Mouse (Mus musculus): ENCODE measurements around the gene Tmem26. TPM values are rescaled to one million over a fixed set of nuclear protein-coding genes. Genes with fewer than 3 reads are reported as not detected.
A peak's percentile ranks its signal among the peaks of the same experiment; 100 is the strongest.
"Not testable (repeated sequence)": the region's sequence is repeated elsewhere in the genome, so short reads cannot be mapped to it uniquely, and the experiment has no call there.

Gene Tmem26
- polyA plus RNA-seq, 1 experiment, result 1.6 TPM

DNA sequence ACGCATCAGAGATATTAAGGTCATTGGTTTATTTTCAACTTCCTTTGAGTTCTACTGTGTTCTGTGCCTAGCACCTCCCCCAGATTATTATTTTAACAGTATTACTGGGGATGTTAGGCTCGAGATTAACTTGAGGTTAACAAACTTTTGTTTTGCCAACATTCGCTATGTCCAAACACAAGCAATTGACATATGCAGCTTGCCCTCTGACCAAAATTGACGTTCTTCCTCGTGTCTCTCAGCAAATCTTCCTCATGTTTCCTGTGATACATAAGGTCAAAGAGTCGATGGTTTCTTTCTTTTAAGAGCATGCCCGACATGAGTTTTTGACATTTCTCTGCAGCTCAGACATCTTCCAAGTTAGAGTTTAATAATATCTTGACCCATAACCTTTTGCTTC is 13.9 kb downstream of the Tmem26 start:
- WGBS, result 37% methylated on average over 7 of the region's 7 CpGs
- TF ChIP-seq CTCF (IDR thresholded peaks at IDR 0.05; ENCODE audit: insufficient read depth, low read length) (no peak), POLR2A (IDR thresholded peaks at IDR 0.05; ENCODE audit: borderline replicate concordance, extremely low read depth, low read depth, low read length) (no peak)
- Histone ChIP-seq H3K4me1 (ENCODE audit: control insufficient read depth, insufficient read depth, low read length) (no peaks in the 10 kb centered on the region), H3K4me3 (replicated peaks; ENCODE audit: extremely low read depth, low read depth, low read length) (no peak overlapping the region)
- no peak for DNase-seq

DNA sequence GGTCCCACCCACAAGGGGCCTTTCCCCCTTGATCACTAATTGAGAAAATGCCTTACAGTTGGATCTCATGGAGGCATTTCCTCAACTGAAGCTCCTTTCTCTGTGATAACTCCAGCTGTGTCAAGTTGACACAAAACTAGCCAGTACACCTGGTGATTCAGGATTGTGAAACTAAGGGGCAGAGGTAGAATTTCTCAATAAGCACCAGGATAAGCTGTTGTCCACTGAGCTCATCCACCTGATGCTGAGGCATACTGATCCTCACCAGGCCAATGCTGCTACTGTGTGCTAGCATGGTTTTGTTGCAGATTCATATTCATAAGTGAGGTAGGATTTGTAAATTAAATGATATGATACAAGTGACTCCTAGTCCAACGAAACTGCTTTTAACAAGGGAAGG is 15.5 kb downstream of the Tmem26 start:
- DNase-seq; H3K4me1 ChIP-seq (ENCODE audit: control insufficient read depth, insufficient read depth, low read length): not testable (repeated sequence)
- 84% methylated on average over 1 of the region's 1 CpGs for WGBS

GRCm38 (mm10) chr10:68740251-68740650 is 16.8 kb downstream of the Tmem26 start:
- 81% methylated on average over 2 of the region's 2 CpGs for WGBS

More for the DNA sequence above, 15.5 kb downstream of the Tmem26 start:
- H3K4me3 ChIP-seq (replicated peaks; ENCODE audit: extremely low read depth, low read depth, low read length), result not testable (repeated sequence)

GRCm38 (mm10) chr10:68750921-68751320 is 27.5 kb downstream of the Tmem26 start:
- DNase-seq, result no peak
- no peak for TF ChIP-seq POLR2A (IDR thresholded peaks at IDR 0.05; ENCODE audit: borderline replicate concordance, extremely low read depth, low read depth, low read length)
- TF ChIP-seq CTCF (IDR thresholded peaks at IDR 0.05; ENCODE audit: insufficient read depth, low read length), result no peak
- Histone ChIP-seq H3K4me3 (replicated peaks; ENCODE audit: extremely low read depth, low read depth, low read length) (no peak overlapping the region), H3K4me1 (ENCODE audit: control insufficient read depth, insufficient read depth, low read length) (no peaks in the 10 kb centered on the region)
- WGBS, result 89% methylated on average over 7 of the region's 7 CpGs

More at GRCm38 (mm10) chr10:68740251-68740650, 16.8 kb downstream of the Tmem26 start:
- H3K4me1 ChIP-seq (ENCODE audit: control insufficient read depth, insufficient read depth, low read length), result no peaks in the 10 kb centered on the region
- H3K4me3 ChIP-seq (replicated peaks; ENCODE audit: extremely low read depth, low read depth, low read length), result no peak overlapping the region
- DNase-seq, result no peak
- TF ChIP-seq POLR2A (IDR thresholded peaks at IDR 0.05; ENCODE audit: borderline replicate concordance, extremely low read depth, low read depth, low read length) (no peak), CTCF (IDR thresholded peaks at IDR 0.05; ENCODE audit: insufficient read depth, low read length) (no peak)

DNA sequence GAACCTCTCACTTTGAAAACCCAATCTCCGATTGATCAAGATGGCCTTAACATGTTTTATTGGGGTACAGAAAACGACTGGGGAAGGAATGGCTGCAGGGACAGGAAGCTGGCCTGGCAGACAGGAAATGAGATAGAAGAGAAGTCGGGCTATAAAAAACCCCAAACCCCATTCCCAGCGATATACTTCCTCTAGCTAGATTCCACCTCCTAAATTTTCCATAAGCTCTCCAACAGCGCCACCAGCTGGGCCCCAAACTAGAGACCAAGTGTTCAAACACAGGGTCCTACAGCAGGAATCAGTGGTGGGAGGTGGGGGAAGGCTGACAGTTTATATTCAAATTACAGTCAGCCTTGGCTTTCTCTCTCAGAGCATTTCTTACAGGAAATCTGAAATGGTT is 35.8 kb downstream of the Tmem26 start:
- H3K4me3 ChIP-seq (replicated peaks; ENCODE audit: extremely low read depth, low read depth, low read length), result no peak overlapping the region
- 27% methylated on average over 5 of the region's 5 CpGs for WGBS
- TF ChIP-seq CTCF (IDR thresholded peaks at IDR 0.05; ENCODE audit: insufficient read depth, low read length) (peak; percentile 42), POLR2A (IDR thresholded peaks at IDR 0.05; ENCODE audit: borderline replicate concordance, extremely low read depth, low read depth, low read length) (no peak)
- peak; percentile 22 for DNase-seq
- H3K4me1 ChIP-seq (ENCODE audit: control insufficient read depth, insufficient read depth, low read length), result no peaks in the 10 kb centered on the region; the same call in 1 of the 2 replicates

DNA sequence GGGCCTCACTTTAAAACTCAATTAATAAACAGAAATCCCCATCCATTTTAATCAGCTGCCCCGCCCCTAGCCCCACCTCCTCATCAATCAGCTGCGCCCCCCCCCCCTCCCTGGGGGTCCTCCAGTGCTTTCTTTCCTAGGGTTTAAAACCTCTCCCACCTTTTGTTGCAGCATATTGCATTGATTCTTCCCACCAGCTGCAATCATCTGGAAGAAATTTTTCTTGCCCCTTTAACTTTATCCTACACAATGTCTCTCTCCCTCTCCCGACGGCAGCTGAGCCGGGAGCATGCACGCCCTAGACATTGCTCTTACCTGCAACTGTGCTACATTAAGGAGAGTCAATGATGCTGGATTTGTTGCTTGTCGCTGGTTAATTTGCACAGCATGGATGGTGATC is 36.3 kb downstream of the Tmem26 start:
- DNase-seq, result no peak
- 80% methylated on average over 7 of the region's 7 CpGs for WGBS

DNA sequence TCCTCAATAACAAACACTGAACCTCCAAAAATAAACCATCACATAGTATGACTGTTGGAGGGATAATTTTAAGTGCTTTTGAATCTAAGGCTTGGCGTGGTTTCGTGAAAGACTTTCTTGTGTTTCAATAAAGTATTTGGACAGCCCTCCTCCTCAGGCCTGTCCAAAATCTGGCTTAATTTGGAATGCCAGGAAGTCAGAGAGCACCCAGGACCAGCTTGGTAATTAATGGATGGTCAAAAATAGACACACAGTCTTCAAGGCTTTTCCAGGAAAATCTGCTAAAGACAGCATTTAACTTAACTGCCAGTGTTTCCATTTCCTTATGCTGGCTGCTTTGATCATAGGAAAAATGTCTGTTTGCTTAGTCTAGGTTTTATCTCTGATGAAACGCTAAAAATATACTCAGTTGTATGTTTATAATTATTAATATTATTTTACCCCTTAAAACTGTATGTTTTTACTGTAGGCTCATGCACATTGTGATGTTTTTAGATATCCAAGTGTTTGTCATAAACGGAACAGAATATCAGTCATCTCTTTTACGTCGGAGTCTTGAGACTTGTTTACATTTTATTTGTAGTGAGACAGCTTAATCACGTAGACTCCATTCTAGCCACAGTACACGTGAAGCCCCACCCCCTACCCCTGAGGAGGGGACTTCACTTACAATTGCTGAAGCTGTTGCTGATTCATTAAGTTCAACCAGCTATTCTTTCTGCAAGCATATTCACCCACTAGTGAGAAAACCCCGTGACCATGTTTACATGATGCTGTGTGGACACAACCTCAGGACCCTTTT is 57.8 kb downstream of the Tmem26 start:
- no peak for DNase-seq
- WGBS, result 31% methylated on average over 9 of the region's 9 CpGs
- TF ChIP-seq CTCF (IDR thresholded peaks at IDR 0.05; ENCODE audit: insufficient read depth, low read length) (no peak), POLR2A (IDR thresholded peaks at IDR 0.05; ENCODE audit: borderline replicate concordance, extremely low read depth, low read depth, low read length) (no peak)
- Histone ChIP-seq H3K4me3 (replicated peaks; ENCODE audit: extremely low read depth, low read depth, low read length) (no peak overlapping the region), H3K4me1 (ENCODE audit: control insufficient read depth, insufficient read depth, low read length) (no peaks in the 10 kb centered on the region; the same call in 1 of the 2 replicates)

More for the DNA sequence above, 36.3 kb downstream of the Tmem26 start:
- no peak overlapping the region for H3K4me3 ChIP-seq (replicated peaks; ENCODE audit: extremely low read depth, low read depth, low read length)
- no peaks in the 10 kb centered on the region; the same call in 1 of the 2 replicates for H3K4me1 ChIP-seq (ENCODE audit: control insufficient read depth, insufficient read depth, low read length)
- TF ChIP-seq CTCF (IDR thresholded peaks at IDR 0.05; ENCODE audit: insufficient read depth, low read length) (no peak), POLR2A (IDR thresholded peaks at IDR 0.05; ENCODE audit: borderline replicate concordance, extremely low read depth, low read depth, low read length) (no peak)

DNA sequence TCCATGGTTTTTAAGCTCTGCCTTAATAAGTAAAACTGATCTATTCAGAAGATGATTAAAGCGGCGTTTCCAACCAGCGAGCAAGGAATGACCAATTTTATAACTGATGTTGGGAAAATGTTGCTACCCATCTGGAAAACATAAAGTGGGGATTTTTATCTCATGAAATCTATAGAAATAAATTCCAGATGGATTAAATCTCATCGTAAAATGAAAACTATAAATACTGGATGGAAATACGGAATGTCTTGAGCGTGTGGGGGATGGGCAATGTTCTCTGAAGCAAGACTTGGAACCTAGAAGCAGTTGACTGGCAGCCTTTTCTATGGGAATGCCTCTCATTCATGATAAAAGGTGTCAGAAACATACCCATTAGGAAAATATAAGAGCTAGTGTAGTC is 59.3 kb downstream of the Tmem26 start:
- DNase-seq, result no peak
- H3K4me1 ChIP-seq (ENCODE audit: control insufficient read depth, insufficient read depth, low read length), result no peaks in the 10 kb centered on the region; the same call in 1 of the 2 replicates
- no peak overlapping the region for H3K4me3 ChIP-seq (replicated peaks; ENCODE audit: extremely low read depth, low read depth, low read length)
- TF ChIP-seq CTCF (IDR thresholded peaks at IDR 0.05; ENCODE audit: insufficient read depth, low read length), result no peak
- TF ChIP-seq POLR2A (IDR thresholded peaks at IDR 0.05; ENCODE audit: borderline replicate concordance, extremely low read depth, low read depth, low read length), result no peak
- WGBS, result 92% methylated on average over 6 of the region's 6 CpGs

- WGBS, result 93% methylated on average over 2 of the region's 2 CpGs
Measured at GRCm38 (mm10) chr10:68783856-68784255, 60.4 kb downstream of the Tmem26 start.

DNA sequence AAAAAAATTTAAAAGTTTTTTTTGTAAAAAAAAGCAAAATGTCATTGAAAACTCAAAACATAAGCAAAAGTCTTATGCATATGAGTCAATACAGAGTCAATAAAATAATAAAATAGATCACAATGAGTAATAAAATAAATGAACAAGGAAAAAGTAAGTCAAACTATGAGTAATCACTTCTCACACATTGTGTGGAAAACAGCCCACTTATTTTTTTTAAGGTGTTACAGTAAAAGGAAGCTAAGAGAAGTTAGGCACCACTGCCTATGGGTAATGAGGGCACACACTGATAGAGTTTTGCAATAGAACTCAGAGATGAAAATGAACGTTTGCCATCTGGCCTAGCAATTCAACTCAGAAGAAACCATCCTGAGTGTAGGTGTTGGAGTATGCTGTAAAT is 61.0 kb downstream of the Tmem26 start:
- WGBS, result 62% methylated on average over 1 of the region's 1 CpGs
- Histone ChIP-seq H3K4me1 (ENCODE audit: control insufficient read depth, insufficient read depth, low read length) (no peaks in the 10 kb centered on the region; the same call in 1 of the 2 replicates), H3K4me3 (replicated peaks; ENCODE audit: extremely low read depth, low read depth, low read length) (no peak overlapping the region)
- no peak for TF ChIP-seq CTCF (IDR thresholded peaks at IDR 0.05; ENCODE audit: insufficient read depth, low read length)
- TF ChIP-seq POLR2A (IDR thresholded peaks at IDR 0.05; ENCODE audit: borderline replicate concordance, extremely low read depth, low read depth, low read length), result no peak
- DNase-seq, result no peak

More at GRCm38 (mm10) chr10:68783856-68784255, 60.4 kb downstream of the Tmem26 start:
- no peak for DNase-seq
- TF ChIP-seq POLR2A (IDR thresholded peaks at IDR 0.05; ENCODE audit: borderline replicate concordance, extremely low read depth, low read depth, low read length), result no peak
- TF ChIP-seq CTCF (IDR thresholded peaks at IDR 0.05; ENCODE audit: insufficient read depth, low read length), result no peak
- H3K4me1 ChIP-seq (ENCODE audit: control insufficient read depth, insufficient read depth, low read length), result no peaks in the 10 kb centered on the region; the same call in 1 of the 2 replicates
- no peak overlapping the region for H3K4me3 ChIP-seq (replicated peaks; ENCODE audit: extremely low read depth, low read depth, low read length)

All from lung, adult 2 months (tissue).